Mouse (Mus musculus) kidney, postnatal 4 days (tissue): ENCODE data around the gene Notch2.

Experiments used
- DNase-seq, 2 experiments: peaks; one replicate each; pipeline ENCODE4 v3.0.0; 2021; ENCODE audit warnings: mixed read lengths in 2 of 2

Notch2 gene

DNA sequence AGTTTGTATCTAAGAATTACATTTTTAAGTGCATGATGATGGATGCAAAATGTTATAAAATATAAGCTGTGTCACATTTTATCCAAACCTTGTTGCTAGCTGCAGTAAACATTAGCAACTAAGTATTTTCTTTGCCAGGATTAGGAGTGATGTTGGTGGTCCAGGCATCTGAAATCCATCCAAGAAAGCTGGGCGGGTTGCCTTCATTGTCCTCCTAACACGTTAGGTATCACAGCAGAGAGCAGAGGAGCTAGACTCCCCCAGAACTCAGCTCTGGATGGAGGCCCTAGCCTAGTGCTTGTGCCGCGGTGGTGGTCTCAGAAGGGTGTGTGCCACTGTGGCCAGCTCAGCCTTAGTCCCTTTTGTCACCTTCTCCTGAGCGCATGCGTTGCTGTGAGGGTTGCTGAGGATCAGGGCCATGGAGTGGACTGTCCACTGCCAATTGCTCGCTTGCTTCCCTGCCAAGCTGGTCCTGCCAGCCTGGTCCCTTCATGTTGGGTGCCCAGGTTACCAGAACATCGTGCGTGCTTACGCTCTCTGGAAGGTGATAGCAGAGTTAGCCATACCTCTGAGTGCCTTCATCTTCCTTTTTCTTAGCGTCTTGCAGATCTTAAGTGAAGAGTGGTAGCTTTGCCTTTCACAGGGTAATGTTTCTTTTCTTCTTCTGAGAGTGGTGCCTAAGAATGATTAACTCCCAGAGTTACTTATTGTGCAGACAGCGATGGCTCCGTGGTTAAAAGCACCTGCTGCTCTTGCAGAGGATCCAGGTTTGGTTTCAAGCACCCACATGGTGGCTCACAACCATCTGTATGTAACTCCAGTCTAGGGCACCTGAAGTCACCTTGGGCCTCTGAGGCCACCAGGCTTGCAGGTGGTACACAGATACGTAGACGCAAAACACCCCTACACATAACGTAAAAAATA lies 39.4 kb downstream of the Notch2 start:
- DNase-seq: peak in 1 of 2 experiments; percentile 50

DNA sequence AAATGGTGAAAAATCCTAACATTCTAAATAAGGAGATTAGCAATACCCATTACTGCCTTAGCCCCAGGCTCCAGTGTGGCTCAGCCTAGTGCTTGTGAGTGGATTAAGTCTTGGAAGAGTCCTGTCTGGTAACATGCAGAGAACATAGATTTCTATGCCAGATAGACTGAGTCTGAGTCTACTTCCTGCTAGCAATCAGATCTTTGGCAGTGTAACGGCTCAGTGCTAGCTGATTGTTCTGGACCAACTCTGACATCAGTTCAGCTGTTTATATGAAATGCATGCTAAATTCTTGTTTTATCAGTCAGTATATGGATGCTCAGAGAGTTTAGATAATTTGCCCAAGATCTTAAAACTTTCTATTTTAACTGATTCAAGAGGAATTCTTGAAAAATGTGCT lies 40.5 kb downstream of the Notch2 start:
- no peak for DNase-seq

DNA sequence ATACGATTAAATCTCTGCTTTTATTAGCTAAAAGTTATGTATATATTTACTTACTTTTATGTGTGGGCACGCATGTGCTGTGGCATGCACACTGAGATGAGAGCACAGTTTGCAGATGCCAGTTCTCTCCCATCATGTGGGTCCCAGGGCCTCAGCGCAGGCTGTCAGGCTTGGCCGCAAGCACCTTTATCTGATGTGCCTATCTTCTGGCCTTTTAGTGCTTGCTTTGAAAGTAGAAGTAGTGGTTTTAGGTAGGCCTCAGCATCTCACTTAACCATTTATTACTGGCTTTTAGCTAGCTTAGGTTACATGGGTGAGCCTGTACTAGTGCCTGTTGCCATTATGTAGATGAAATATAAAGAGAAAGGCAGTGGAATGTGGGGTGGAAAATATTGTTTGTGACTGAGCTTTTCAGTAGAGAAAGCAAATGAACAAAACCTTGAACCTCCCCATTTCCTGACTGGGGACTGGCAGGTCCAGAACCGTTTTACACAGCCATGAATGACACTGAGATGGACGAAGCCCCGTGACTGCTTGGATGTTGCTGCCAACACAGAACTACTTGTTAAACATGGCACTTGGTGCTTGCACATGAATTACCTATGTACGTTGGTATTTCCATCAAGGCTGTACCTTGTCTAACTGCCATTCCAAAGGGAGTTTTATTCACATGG lies 41.1 kb downstream of the Notch2 start:
- no peak for DNase-seq

GRCm38 (mm10) chr3:98055008-98055345 lies 41.6 kb downstream of the Notch2 start:
- no peak for DNase-seq

- DNase-seq: no peak
Observed at GRCm38 (mm10) chr3:98055808-98056728, 42.7 kb downstream of the Notch2 start.

DNA sequence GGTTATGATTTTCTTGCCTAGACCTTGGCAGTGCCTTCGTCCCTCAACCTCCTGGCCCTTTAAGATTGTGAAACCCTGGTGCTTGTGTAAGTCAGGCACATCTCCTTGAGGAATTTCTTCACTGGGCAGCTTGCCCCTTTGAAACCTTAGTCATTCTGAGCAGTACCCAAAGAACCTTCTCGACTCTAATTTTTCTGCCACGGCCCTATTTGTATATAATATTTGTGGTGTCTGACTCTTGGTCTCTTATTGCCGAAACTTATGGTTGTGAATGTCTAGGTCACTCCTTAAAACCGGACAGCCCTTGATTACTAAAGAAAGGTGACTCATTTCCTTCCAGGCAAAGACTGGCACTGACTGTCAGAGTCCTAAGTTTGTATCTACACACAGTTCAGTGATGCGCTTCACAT lies 43.6 kb downstream of the Notch2 start:
- no peak for DNase-seq

GRCm38 (mm10) chr3:98059076-98059475 lies 45.7 kb downstream of the Notch2 start:
- DNase-seq: no peak

DNA sequence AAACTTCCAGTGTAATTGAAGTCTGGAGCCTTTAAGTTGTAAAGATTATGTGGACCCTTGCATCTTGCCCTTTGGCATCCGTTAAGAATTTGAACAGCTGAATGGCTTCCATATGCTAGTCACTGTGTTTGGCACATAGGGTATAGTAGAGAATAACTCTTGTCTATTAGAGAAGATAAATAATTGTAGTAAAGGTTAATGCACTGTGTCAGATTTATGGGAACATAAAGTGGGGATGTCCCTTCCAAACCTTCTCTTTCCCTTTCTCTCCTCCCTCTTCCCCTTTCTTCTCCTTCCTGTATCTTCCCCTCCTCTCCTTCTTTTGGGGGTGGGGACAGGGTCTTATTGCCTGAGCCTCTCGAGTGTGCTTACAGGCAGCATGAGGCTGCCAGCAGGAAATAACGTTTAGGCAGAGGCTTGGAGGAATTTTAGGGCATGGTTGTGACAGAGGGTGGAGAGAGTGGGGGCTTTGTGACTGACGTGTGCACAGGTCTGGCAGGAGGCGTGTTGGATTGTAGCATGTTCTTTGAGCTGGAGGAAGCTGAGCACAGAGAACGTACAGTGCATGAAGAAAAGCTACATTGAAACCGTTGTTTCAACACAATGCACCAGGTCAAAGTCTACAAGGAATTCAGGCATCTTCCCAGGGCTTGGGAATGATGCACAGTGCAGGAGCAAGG lies 47.8 kb downstream of the Notch2 start:
- no peak for DNase-seq

DNA sequence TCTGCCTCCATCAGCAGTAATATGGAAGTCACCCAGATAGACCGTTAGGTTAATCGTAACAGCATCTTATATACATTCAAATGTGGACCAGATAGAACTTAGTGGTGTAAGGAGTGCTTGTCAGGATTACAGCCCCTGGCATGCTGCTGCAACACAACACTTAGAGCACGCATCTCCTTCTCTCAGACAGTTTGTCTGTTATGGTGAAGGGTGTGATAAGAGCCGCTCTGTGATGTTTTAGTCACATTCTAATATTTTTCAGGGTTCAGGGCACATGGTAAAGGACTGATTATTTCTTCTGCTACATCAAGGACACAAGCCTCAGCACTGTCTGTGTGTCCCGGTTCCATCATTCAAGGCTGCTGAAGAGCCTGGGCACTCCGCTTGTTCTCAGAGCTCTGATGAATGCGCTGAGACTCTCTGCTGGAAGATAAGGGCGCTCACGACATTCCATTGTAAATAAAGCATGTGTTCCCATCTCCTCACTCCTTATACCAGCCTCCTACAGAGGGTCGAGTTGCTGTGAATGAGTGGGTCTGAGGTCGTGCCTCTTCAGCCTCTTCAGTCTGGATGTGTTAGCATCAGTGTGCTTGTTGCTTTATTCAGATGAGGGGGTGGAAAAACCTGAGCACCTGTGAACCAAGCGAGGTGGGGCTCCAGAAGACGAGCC lies 48.5 kb downstream of the Notch2 start:
- no peak for DNase-seq

DNA sequence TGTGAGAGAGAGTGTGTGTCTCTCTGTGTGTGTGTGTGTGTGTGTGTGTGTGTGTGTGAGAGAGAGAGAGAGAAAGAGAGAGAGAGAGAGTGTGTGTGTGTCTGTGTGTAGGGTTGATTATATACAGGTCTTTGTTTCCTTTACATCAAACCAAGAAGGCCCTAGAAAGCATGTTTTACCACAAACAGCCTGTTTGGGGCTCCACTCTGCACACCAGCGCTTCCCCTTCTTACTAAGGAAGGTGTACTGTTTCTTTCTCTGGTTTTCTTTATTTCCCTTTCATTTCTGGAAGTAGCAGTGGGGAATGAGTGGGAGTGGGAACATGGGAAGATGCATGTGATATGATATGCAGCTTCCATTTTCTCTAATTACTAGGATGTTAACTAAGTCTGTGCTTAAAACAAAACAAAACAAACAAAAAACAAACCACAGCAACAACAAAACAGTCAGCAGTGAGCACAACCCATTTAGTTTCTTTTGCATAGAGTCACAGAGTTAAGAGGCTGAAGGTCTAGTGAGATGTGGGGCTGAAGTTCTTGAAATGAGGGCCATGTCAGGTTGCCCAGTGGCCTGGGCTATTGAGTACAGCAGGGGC lies 49.4 kb downstream of the Notch2 start:
- DNase-seq: no peak

GRCm38 (mm10) chr3:98063186-98063771 lies 50.0 kb downstream of the Notch2 start:
- peak; percentile 64 to 75 for DNase-seq

DNA sequence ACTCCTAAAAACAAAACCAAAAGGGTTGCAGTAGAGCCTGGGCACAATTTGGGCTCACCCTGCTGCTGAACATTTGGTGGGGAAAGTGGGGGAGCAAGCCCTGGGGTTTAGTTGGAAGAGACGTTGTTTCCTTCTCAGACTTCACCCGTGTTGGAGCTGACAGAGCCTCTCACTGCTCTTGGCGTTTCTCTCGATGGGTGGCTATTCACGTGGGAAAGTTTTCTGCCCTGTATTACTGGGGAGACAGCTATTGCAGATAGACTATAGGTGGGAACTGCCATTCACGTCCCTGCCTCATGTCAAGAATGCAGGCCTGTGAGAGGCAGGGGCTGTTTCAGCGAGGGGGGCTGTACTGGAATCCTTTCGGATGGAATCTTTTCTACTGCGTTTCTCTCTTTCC lies 50.5 kb downstream of the Notch2 start:
- DNase-seq: no peak

GRCm38 (mm10) chr3:98065004-98065403 lies 51.7 kb downstream of the Notch2 start:
- no peak for DNase-seq

GRCm38 (mm10) chr3:98066434-98066833 lies 53.1 kb downstream of the Notch2 start:
- DNase-seq: no peak

GRCm38 (mm10) chr3:98067413-98067812 lies 54.1 kb downstream of the Notch2 start:
- peak in 1 of 2 experiments; percentile 52 for DNase-seq

- DNase-seq: no peak
Observed at GRCm38 (mm10) chr3:98067852-98068491, 54.6 kb downstream of the Notch2 start.

GRCm38 (mm10) chr3:98069161-98069560 lies 55.8 kb downstream of the Notch2 start:
- DNase-seq: no peak

GRCm38 (mm10) chr3:98069856-98070255 lies 56.5 kb downstream of the Notch2 start:
- no peak for DNase-seq

DNA sequence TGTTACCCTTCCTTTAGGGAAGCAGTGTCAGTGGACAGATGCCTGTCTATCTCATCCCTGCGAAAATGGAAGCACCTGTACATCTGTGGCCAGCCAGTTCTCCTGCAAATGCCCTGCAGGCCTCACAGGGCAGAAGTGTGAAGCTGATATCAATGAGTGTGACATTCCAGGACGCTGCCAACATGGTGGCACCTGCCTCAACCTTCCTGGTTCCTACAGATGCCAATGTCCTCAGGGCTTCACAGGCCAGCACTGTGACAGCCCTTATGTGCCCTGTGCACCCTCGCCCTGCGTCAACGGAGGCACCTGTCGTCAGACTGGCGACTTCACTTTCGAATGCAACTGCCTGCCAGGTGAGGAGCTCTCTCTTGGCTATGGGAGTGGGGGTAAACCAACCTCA lies 59.2 kb downstream of the Notch2 start:
- no peak for DNase-seq

DNA sequence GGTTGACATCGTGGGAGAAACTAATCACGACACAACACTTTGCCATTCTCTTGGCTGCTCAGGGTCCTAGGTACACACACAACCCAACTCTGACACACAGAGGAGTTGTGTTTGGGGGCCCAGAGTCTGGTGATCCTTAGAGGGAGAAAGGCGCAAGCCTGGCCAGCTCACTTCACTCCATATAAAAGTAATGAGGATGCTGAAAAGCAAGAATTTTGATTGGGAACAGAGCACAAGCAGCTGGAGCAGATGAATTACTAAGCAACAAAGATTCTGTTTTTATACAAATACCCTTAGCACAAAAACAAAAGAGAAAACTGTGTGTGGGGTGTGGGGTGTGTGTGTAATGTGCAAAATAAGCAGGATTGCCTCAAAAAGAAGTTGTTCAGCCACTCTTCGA lies 60.2 kb downstream of the Notch2 start:
- no peak for DNase-seq
